Mouse (Mus musculus): ENCODE measurements around the gene Zbtb4.

Zbtb4 gene

DNA sequence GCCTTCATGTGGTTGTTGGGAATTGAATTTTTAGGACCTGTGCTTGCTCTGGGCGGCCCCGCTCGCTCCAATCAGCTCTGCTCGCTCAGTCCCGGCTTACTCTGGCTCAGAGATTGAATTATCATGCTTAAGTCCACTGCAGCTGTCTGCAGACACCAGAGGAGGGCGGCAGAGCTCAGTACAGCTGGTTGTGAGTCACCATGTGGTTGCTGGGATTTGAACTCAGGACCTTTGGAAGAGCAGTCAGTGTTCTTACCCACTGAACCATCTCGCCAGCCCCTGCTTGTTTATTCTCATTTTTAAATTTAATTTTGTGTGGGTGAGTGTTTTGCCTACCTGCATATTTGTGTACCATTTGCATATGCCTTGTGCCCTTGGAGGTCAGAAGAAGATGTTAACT is 2.2 kb upstream of the Zbtb4 start:
- DNase-seq (ENCODE audit: low read depth, low spot score), result peak; percentile 21

DNA sequence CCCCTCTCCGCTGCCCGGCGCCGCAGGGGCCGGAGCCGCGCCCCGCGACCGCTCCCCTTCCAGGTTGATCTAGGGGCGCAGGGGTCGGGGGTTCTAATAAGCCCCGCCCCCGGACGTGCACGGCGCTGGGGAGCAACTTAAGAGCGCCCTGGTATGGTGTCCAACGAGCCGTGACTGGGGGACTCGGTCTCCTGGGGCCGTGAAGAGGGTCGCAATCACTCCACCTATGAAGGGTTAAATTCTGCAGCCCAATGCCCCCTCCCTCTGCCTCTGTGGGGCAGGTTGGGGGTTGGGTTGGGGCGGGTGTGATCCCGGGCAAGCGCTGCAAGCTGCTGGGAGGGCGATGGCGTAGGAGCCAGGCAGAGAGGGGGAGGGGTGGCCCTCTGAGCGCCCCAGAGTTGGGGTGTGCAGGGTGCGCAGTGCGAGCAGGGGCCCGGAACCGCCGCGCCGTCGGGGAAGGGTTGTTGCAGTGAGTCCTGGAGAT is 456 bp downstream of the Zbtb4 start:
- DNase-seq (ENCODE audit: low read depth, low spot score), result peak; percentile 40

DNA sequence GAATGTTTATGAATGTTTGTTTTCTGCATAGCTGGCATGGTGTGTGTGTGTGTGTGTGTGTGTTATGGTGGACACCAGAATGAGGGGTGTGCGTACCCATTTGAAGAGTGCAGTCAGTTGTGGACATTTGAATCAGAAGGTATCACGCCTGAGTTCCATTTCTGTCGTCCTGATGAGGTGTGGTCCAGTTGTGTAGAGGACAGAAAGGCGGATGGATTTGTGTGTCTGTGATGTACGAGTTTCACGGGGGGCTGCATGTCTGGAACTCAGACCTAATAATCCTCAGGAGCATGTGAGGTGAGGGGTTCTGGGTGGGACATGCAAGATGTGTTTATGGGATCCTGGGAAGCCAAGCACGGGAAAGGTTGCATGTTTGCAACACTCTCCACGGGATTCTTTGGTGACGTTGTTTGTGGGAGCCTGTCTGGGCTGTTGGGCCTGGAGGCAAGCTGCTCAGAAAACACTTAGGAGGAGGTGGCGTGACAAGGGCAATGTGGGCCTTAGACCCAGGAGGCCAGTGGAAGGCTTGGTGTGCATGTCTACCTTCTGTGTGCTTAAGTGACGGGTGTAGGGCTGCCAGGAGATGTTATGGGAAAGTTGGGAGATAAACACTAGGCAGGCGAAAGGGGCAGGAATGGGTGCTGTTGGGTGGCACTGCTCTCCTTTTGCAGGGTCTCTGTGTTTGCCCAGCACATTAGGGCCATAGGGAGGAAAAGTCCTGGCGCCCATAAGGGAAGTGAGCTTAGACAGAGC is 1.3 kb downstream of the Zbtb4 start:
- no peak for DNase-seq (ENCODE audit: low read depth, low spot score)

DNA sequence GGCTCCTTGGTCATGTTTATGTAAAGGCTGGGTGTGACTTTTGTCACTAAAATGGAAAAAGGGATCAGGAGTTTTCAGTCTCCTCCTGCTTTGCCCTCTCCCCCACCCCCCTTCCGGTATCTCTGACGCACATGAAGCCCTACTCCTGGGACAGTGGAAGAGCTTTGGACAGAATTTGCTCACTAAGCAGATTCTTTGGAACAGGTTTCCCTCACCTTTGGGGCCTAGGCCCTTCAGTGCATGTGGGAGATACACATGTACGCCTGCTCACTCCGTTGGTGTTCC is 1.9 kb downstream of the Zbtb4 start:
- no peak for DNase-seq (ENCODE audit: low read depth, low spot score)

DNA sequence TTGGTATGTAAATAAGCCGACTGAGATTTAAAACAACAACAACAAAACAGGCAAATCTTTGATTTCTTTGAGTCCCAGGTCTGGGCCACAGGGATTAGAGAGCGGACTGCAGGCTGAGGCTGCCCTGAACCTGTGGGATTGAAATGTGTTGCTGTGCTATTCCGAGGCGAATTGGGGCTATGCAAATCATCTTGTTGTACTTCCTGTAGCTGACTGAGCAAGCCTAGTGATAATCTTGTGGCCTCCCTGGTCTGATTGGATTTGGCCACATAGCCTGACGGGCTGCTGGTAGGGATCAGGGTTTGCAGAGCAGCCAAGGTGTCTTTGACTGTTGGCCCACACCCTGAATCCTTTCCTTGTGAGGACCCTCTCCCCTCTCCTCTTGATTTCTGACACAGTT is 9.2 kb downstream of the Zbtb4 start:
- DNase-seq (ENCODE audit: low read depth, low spot score), result no peak

DNA sequence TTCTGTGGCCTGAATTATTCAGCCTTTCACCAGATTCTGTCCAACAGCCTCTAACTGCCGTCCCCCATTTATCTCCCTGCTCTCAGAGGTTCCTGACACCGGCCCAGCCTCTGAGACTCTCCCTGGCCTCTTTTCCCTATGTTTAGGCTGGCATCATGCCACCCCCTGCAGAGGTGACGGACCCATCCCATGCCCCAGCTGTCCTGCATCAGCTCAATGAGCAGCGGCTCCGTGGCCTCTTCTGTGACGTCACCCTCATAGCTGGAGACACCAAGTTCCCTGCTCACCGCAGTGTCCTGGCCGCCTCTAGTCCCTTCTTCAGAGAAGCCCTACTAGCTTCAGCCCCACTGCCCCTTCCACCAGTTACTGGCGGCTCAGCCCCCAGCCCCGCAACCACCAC is 10.0 kb downstream of the Zbtb4 start:
- DNase-seq (ENCODE audit: low read depth, low spot score), result no peak

DNA sequence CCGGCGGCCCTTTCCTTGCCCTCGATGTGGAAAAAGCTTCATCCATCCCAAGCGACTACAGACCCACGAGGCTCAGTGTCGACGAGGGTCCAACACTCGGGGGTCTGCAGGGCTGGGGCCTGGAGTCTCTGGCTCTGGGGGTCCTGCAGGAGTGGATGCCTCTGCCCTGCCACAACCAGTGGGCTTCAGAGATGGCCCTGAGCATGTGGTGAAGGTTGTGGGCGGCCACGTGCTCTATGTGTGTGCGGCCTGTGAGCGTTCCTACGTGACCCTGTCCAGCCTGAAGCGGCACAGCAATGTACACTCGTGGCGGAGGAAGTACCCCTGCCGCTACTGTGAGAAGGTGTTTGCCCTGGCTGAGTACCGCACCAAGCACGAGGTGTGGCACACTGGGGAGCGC is 10.8 kb downstream of the Zbtb4 start:
- no peak for DNase-seq (ENCODE audit: low read depth, low spot score)

DNA sequence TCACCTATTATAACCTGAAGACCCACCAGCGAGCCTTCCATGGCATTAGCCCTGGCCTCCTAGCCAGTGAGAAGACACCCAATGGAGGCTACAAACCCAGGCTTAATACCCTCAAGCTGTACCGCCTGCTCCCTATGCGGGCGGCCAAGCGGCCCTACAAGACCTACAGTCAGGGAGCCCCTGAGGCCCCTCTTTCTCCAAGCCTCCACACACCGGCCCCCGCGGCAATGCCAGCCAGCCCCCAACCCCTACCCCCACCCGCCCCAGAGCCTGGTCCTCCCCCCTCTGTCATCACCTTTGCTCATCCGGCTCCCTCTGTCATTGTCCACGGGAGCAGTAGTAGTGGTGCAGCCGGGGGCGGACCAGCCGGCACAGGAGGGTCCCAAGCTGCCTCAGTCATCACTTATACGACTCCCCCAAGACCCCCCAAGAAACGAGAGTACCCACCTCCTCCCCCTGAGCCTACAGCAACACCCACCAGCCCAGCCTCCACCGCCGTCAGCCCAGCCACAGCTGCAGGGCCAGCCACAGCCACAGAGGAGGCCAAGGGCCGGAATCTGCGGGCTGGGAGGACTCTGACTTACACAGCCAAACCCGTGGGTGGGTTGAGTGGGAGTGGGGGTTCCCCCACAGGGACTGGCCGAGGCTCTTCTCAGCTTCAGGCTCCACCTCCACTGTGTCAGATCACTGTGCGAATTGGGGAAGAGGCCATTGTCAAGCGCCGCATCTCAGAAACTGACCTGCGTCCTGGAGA is 12.0 kb downstream of the Zbtb4 start:
- DNase-seq (ENCODE audit: low read depth, low spot score), result no peak

DNA sequence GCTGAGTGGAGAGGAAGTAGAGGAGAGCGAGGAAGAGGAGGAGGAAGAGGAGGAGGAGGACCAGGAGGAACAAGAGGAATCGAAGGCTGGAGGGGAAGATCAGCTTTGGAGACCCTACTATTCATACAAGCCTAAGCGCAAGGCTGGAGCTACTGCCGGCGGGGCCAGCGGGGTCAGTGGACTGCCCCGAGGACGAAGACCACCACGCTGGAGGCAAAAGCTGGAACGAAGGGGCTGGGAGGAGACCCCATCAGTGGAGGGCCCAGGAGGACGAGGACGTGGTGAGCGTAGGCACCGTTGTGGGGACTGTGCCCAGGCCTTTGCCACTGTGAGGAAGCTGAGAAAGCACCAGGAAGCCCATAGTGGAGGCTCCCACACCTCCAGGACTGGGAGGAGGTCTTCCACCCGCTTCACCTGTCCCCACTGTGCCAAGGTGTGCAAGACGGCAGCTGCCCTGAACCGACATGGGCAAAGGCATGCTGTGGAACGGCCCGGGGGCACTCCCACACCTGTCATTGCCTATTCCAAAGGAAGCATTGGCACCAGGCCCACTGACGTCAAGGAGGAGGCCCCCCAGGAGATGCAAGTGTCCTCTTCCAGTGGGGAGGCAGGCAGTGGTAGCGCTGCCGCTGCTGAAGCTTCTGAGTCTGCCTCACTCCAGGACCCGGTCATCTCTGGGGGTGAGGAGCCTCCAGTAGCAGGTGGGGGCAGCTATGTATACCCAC is 12.7 kb downstream of the Zbtb4 start:
- DNase-seq (ENCODE audit: low read depth, low spot score), result no peak

DNA sequence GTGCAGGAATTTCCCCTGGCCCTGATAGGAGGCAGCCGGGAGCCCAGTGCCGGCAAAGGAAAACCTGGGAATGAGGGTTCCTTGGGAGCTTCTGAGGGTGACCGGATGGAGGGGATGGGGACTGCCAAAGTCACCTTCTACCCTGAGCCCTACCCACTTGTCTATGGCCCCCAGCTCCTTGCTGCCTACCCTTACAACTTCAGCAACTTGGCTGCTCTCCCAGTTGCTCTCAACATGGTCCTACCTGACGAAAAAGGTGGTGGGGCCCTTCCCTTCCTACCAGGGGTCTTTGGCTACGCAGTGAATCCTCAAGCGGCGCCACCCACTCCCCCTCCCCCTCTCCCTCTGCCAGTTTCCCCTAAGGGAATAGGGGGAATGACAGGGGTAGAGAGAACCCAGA is 13.3 kb downstream of the Zbtb4 start:
- DNase-seq (ENCODE audit: low read depth, low spot score), result no peak

DNA sequence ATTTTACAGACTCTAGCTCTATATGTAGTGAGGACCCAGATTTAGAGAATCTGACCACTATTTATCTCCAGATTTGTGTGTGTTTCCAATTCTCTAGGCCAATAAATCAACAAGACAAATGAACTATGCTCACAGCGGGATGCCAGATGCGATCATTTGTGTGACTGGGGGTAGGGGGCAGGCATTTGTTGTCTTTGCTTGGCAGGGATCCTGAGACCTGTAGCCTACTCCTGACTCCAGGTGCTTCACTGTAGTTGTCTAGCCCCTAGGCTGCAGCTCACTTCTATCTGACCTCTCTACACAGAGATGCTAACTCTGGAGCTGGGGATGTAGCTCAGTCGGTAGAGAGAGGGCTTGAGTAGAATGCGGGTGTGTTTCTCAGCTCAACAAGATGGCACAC is 16.1 kb downstream of the Zbtb4 start:
- DNase-seq (ENCODE audit: low read depth, low spot score), result no peak

DNA sequence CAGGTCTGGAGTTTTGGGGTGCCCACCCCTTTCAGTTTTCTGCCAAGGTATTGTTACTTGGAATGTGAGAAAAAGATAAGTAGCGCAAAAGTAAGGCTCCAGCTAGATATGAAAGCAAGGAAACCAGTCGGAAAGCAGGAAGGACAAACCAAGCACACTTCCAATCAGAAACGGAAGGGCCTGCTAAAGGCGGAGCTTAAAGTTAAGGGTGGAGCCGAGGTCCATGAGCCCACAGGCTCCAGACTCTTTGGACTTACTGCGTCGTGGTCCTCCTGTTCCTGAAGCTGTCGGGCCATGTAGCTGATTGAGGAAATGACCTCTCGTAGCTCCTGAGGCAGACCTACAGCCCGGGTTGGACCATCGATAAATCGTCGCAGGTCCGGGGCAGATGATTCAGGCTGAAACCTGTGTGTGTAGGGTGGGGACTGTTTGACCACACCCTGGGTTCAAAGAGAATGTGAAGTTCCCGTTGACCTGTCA is 19.1 kb downstream of the Zbtb4 start:
- no peak for DNase-seq (ENCODE audit: low read depth, low spot score)

DNA sequence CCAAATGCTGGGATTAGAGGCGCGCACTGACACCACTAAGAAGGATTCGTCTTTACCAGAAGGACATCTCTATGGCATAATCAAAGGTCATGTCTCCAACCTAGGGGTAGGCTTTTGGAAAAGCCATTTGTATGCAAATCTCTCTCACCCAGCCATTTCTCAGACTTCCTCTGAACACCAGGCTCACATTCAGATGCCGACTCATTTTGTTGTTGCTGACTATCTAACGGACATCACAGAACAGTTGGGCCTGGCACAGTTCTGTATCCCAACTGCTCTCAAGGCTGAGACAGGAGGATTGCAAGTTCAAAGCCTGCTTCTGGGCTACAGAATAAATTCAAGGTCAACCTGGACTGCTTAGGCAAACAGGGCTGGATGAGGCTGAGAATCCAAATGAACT is 21.6 kb downstream of the Zbtb4 start:
- no peak for DNase-seq (ENCODE audit: low read depth, low spot score)

DNA sequence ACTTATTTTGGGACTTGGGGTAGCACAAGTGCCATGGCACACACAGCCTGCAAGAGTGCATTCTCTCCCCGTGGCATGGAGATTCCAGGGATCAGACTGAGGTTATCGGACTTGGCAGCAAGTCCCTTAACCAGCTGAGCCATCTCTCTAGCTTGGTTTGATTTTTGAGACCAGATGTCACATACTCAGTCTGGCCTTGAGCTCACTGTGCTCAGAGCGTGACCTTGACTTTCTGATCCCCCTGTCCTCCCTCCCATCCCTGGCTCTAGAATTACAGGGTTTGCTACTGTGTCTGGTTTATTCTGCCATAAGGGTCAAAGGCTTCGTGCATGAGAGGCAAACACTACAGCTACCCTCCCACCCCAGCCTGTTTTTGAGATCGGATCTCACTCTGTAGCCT is 23.7 kb downstream of the Zbtb4 start:
- DNase-seq (ENCODE audit: low read depth, low spot score), result no peak

DNA sequence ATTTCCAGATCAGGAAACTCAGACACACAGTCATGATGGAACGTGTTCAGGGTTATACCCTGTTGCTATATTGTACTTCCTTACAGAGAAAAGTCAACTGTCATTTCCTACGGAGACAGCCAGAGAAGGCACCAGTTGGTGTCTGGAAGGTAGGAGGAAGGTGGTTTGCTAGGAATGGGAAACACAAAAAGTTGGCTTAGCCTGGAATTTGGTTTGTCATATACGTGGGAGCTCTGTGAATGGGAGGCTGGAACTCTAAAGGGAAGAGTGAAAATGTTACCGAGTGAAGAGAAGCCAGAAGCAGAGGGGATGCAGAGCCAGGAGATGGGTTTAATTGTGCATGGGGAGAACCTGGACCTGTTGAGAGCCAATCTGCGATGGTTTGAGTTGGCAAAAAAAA is 25.7 kb downstream of the Zbtb4 start:
- no peak for DNase-seq (ENCODE audit: low read depth, low spot score)

DNA sequence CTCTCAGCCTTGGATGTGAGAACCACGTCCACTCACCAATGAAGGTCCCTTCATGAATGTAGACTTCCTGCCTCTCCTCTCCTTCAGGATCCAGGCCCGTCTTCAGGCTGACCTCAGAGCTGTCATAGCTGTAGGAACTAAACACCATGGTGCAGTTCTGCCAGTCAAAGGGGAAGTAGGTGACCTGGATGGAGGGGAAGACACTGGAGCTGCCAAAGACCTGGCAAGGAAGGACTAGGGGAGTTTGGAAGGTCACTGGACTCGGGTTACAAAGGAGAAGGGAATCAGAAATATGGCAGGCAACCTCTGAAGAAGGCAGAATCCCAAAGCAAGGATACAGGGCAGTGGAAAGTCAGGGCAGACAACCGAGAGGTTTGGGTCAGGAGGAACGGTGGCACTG is 27.7 kb downstream of the Zbtb4 start:
- no peak for DNase-seq (ENCODE audit: low read depth, low spot score)

DNA sequence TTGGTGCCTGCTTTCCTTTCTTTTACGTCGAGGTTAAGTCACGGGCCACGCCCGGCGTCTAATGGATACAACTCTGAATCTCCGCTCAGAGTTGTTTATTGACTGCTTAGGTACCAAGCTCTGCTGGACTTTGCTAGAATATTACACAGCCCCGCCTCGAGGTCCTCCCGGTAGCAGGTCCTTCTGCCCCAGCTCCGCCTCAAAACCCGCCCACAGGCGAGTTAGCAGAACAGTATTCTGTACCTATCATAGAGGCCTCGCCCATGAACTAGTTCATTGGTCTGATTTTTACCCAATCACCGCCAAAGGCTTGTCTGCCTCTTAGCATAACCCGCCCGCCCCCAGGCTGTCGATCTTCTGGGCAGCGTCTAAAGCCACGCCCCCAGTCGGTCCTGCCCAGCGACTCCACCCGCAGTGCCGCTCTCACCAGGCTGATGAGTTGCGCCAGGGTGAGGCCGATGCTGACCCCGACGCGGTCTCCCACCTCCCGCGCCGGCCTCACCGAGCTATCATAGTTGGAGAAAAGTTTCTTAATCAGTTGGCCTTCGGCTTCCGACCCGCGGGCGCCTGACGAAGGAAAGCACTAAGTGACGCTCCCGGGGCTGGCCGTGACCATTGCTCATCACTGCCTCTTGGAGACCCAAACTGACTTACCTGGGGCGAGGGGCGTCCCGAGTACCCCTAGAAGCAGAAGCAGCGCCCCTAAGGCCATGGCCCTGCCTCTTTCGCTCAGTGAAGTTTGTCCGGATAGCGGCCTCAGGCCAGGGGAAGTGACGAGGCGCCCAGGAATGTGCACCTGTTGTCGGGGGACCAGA is 29.7 kb downstream of the Zbtb4 start, which contains the start of gene Chrnb1:
TSS of gene Chrnb1 (minus strand) at position 776 of the 815 bp plus-strand sequence.
- DNase-seq (ENCODE audit: low read depth, low spot score), result peak; percentile 93

DNA sequence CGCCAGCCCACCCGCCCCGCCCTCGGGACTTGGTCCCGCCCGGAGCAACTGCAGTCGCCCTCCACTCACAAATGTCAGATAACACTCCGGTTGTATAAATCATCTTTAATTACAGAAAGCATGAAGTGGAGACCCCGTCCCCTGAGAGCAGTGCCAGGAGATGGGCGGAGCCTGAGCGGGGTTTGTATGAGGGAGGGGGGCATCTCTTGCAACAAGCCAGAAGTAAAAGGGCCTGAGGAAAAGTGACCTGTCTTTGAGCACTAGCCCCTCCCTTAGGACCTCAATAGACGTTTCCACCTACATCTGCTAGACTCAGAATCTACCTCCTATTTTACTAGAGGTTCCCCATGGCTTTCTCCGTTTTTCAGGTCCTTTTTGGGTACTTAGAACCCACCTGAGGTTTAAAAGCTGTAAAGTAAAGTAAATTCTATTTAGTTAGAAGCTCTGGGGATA is 30.3 kb downstream of the Zbtb4 start:
- DNase-seq (ENCODE audit: low read depth, low spot score), result no peak

DNA sequence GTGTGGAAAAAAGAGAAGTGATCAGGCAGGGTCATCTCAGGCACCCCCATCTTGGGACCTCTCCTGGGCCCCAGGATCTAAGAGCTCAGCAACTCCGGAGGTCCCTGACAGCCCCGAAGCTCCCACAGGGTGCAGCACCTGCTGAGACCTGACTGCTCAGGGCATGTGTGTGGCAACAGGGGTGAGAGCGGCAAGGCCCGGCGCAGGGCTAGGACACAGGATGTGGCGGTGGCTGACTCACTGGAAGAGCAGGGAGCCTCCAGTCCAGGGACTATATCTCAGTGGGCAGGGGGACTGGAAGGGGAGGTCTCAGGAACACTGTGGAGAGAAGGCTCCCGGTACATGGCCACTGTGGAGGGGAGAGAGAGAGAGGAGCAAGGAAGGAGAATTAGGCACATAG is 32.2 kb downstream of the Zbtb4 start:
- no peak for DNase-seq (ENCODE audit: low read depth, low spot score)

DNA sequence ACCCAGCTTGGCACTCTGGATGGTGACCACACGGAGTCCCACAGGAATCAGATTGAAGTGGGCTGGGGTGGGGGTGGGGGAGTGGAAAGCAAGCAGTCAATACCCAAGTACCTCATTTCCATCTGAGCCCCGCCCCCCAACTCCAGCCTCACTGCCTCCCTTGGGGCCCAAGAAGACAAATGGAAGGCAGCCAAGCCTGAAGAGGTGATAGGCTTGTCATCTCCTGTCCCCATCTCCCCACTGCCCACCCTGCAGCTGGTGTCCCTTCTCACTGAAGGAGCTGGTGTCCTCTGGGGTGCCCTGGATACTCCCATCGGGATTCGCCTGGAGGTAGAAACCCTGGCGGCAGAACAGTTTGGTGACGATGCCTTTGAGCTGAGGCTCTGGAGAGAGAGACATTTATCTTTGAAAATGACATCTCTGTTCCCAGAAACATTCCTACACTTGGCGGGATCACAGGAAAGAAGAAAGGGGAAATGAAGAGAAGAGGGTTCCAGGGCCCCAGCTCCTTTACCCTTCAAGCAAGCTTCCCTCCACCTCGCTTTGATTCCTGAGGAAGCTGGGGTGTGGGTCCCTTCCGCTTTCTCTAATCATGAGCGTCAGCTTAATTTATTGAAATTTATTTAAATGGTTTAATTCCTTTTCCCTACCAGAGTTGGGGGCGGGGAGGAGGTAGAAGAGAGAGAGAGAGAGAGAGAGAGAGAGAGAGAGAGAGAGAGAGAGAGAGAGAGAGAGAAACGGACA is 33.9 kb downstream of the Zbtb4 start:
- DNase-seq (ENCODE audit: low read depth, low spot score), result peak; percentile 50

DNA sequence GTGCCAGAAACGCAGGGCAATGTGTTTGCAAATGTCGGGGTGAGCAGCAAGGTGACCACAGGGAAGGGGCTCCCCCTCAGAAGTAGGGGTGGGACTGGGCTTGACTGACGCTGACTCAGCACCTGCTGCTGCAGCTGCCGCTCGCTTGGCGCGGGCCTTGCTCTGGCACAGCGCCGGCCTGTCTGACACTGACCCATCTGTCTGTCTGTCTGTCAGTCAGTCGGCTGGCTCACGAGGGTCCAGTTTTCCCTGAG is 34.4 kb downstream of the Zbtb4 start:
- DNase-seq (ENCODE audit: low read depth, low spot score), result no peak

All from mesoderm, embryonic 11.5 days (tissue).